Mouse (Mus musculus) liver, embryonic 15.5 days (tissue): ENCODE measurements around the gene Mettl3. TPM values are rescaled to one million over a fixed set of nuclear protein-coding genes. Genes with fewer than 3 reads are reported as not detected.
A peak's percentile ranks its signal among the peaks of the same experiment; 100 is the strongest.
"Not testable (repeated sequence)": the region's sequence is repeated elsewhere in the genome, so short reads cannot be mapped to it uniquely, and the experiment has no call there.

Experiments used
- ATAC-seq: fragments of 200-750 bp; cut with Nextera tagmentation; 2 replicates; pipeline ENCODE4 v1.8.0; 2017; ENCODE audit warnings: moderate number of reproducible peaks, mild to moderate bottlenecking, moderate library complexity; ENCODE audit not compliant: insufficient read depth
- H3K27ac ChIP-seq: fragments of 300-500 bp; sonication (generic); replicated peaks from 2 replicates; pipeline ENCODE4 v1.5.1; 2015; ENCODE audit warnings: mild to moderate bottlenecking, inconsistent platforms
- H3K27me3 ChIP-seq: fragments of 300-500 bp; sonication (generic); 2 replicates; pipeline ENCODE4 v1.6.1; 2015; ENCODE audit warnings: mild to moderate bottlenecking, inconsistent platforms
- H3K36me3 ChIP-seq: fragments of 300-500 bp; sonication (generic); replicated peaks from 2 replicates; pipeline ENCODE4 v1.6.1; 2015; ENCODE audit warnings: moderate library complexity, mild to moderate bottlenecking, inconsistent platforms
- H3K4me1 ChIP-seq: fragments of 300-500 bp; sonication (generic); replicated peaks from 2 replicates; pipeline ENCODE4 v1.6.1; 2015; ENCODE audit warnings: inconsistent platforms
- H3K4me2 ChIP-seq: fragments of 300-500 bp; sonication (generic); 2 replicates; pipeline ENCODE4 v1.6.1; 2015; ENCODE audit warnings: moderate library complexity, mild to moderate bottlenecking, inconsistent platforms
- H3K4me3 ChIP-seq: fragments of 300-500 bp; sonication (generic); replicated peaks from 2 replicates; pipeline ENCODE4 v1.5.1; 2015; ENCODE audit warnings: mild to moderate bottlenecking, inconsistent platforms
- H3K9ac ChIP-seq: fragments of 300-500 bp; sonication (generic); 2 replicates; pipeline ENCODE4 v1.6.1; 2015; ENCODE audit warnings: moderate library complexity, mild to moderate bottlenecking, inconsistent platforms
- H3K9me3 ChIP-seq: fragments of 300-500 bp; sonication (generic); replicated peaks from 2 replicates; pipeline ENCODE4 v1.6.1; 2016; ENCODE audit warnings: inconsistent platforms
- WGBS: fragments of 180-500 bp; shearing (Covaris S2); methylation state at CpG from one replicate; pipeline ENCODE4 v1.1.7; 2015; ENCODE audit warnings: mixed read lengths; ENCODE audit not compliant: insufficient replicate concordance; 5-methylcytosine and 5-hydroxymethylcytosine counted together
- polyA plus RNA-seq: library from polyadenylated mRNA; unstranded; fragments of >200 nt; fragmentation: Nextera tagmentation; extraction: Ambion mirVana; gene quantifications from 2 replicates; pipeline ENCODE4 v1.2.1, GENCODE M21; 2015

The Mettl3 gene
- polyA plus RNA-seq, 1 experiment from 2014 or later = 15.9 TPM

DNA sequence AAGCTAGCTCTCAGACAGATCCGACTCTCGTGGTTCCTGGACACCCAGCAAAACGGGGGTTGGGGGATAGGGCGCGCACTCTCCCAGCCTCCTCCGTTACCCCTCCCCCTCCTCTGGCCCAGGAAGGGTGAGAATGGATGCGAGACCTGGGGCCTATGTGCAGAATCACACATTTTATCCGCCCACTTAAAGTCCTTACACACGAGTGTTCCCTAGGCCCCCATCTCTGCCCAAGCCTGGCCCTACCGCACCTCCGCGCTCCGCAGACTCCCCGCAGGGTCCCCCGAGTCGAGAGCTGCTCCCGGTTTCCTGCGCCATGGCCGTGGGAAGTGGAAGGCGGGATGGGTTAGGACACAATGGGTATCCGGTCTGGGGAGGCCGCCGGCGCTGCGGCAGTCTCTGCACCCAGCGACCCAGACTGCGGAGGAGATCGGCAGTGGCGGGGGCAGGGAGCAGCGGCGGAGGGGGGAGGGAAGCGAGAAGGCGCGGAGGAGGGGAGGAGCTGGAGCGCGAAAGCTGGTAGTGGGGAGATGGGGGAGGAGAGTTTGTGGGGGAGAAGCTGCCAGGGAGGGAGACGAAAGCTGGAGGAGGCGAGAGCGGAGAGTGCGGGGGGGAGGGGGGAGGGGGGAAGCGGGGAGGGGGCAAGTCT lies 11.0 kb upstream of the Mettl3 start:
- peaks cover 16% of the 10 kb centered on the region for H3K4me1 ChIP-seq
- peak overlapping the region; percentile 60 for H3K4me3 ChIP-seq
- no peak overlapping the region for H3K27ac ChIP-seq
- H3K4me2 ChIP-seq = peak overlapping the region; percentile 76
- no peaks in the 10 kb centered on the region for H3K36me3 ChIP-seq
- H3K27me3 ChIP-seq = peaks cover 56% of the 10 kb centered on the region
- WGBS = under 1% methylated on average over 39 of the region's 41 CpGs
- peak overlapping the region; percentile 42 for H3K9ac ChIP-seq
- no peaks in the 10 kb centered on the region for H3K9me3 ChIP-seq
- ATAC-seq = peak; percentile 71

DNA sequence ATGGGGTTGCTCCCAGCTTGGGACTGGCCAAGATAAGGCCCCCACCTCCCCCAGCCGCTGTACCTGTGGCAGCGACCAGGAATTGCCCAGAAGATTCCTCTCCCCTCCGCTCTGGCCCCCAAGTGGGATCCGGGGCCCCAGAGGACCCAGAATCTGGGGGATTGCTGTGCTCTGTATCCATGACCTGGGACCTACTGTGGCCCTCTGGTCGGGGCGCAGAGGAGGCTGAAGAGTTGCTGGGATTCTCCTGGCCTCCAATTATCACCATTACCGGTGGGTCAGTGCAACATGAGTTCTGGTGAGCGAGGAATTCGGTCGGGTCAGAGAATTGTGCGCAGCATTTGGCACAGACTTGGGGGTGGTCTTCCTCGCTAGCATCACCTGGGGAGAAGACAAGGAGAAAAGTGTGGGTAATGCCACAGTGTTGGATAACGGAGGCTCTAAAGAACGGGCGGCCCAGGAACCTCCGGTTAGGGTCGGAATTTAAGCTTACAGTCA lies 10.4 kb upstream of the Mettl3 start:
- Histone ChIP-seq H3K9me3 (no peaks in the 10 kb centered on the region), H3K4me2 (peak overlapping the region; percentile 76), H3K27ac (no peak overlapping the region), H3K4me1 (peaks cover 16% of the 10 kb centered on the region), H3K9ac (peak overlapping the region; percentile 42; the same call in 1 of the 2 replicates), H3K4me3 (peak overlapping the region; percentile 60), H3K36me3 (no peaks in the 10 kb centered on the region), H3K27me3 (peaks cover 56% of the 10 kb centered on the region)
- ATAC-seq = no peak
- 14% methylated on average over 17 of the region's 17 CpGs for WGBS

GRCm38 (mm10) chr14:52314808-52315150 lies 9.9 kb upstream of the Mettl3 start:
- peaks cover 16% of the 10 kb centered on the region for H3K4me1 ChIP-seq
- no peak for ATAC-seq
- H3K36me3 ChIP-seq = no peaks in the 10 kb centered on the region
- H3K27ac ChIP-seq = no peak overlapping the region
- peak overlapping the region; percentile 76; the same call in 1 of the 2 replicates for H3K4me2 ChIP-seq
- 55% methylated on average over 8 of the region's 8 CpGs for WGBS
- H3K4me3 ChIP-seq = no peak overlapping the region; the same call in 1 of the 2 replicates
- H3K9me3 ChIP-seq = no peaks in the 10 kb centered on the region
- H3K27me3 ChIP-seq = peaks cover 56% of the 10 kb centered on the region
- H3K9ac ChIP-seq = no peak overlapping the region

GRCm38 (mm10) chr14:52313931-52314807 lies 9.2 kb upstream of the Mettl3 start:
- no peaks in the 10 kb centered on the region for H3K36me3 ChIP-seq
- no peaks in the 10 kb centered on the region for H3K9me3 ChIP-seq
- peaks cover 16% of the 10 kb centered on the region for H3K4me1 ChIP-seq
- H3K4me3 ChIP-seq = no peak overlapping the region
- ATAC-seq = no peak
- H3K27me3 ChIP-seq = peaks cover 56% of the 10 kb centered on the region
- H3K27ac ChIP-seq = no peak overlapping the region
- 0 out of 2 replicates have a peak overlapping the region, but pooled peaks have one; percentile 3 for H3K4me2 ChIP-seq
- WGBS = 65% methylated on average over 26 of the region's 26 CpGs
- H3K9ac ChIP-seq = no peak overlapping the region

DNA sequence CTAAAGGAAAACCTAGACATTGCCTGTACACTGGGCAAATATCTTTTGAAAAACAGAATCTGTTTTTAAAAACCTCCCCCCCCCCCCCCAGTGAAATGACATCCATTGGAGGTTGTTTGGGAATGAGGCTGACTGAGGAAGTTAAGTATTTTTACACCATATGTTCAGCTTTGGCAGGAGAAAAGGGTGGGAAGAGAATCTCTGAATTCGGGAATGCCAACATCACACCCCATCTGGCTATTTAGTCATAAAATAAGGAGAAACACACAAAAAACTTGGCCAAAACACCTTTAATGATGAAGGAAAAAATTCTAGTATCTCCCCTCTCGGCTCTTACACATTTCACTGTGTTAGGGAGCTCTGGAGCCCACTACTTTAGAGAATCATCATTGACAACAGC lies 6.0 kb upstream of the Mettl3 start:
- no peak overlapping the region for H3K4me3 ChIP-seq
- H3K36me3 ChIP-seq = no peaks in the 10 kb centered on the region
- no peak overlapping the region for H3K27ac ChIP-seq
- H3K9me3 ChIP-seq = no peaks in the 10 kb centered on the region
- 58% methylated on average over 2 of the region's 2 CpGs for WGBS
- peaks cover 35% of the 10 kb centered on the region for H3K27me3 ChIP-seq
- ATAC-seq = no peak
- H3K9ac ChIP-seq = no peak overlapping the region
- H3K4me1 ChIP-seq = peaks cover 32% of the 10 kb centered on the region
- no peak overlapping the region for H3K4me2 ChIP-seq

DNA sequence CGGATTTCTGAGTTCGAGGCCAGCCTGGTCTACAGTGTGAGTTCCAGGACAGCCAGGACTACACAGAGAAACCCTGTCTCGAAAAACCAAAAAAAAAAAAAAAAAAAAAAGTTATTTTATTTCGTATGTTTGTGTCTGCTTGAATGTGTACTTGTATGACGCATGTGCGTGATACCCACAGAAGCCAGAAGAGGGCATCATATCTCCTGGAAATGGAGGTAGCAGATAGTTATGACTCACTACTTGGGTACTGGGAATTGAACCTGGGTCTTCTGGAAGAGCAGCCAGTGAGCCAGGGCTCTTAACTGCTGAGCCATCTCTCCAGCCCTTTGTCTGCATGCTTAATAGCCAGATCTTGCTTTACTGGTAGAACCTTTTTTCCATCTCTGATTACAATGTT lies 5.4 kb upstream of the Mettl3 start:
- not testable (repeated sequence) for ATAC-seq, H3K27ac ChIP-seq, H3K4me2 ChIP-seq, H3K4me3 ChIP-seq, H3K36me3 ChIP-seq, H3K9ac ChIP-seq, H3K9me3 ChIP-seq
- Histone ChIP-seq H3K27me3 (peaks cover 29% of the 10 kb centered on the region), H3K4me1 (peaks cover 32% of the 10 kb centered on the region)
- WGBS = 81% methylated on average over 6 of the region's 6 CpGs

GRCm38 (mm10) chr14:52306100-52306499 lies 1.2 kb upstream of the Mettl3 start:
- peaks cover 42% of the 10 kb centered on the region for H3K4me1 ChIP-seq
- no peaks in the 10 kb centered on the region for H3K27me3 ChIP-seq
- peak overlapping the region; percentile 81 for H3K4me2 ChIP-seq
- 56% methylated on average over 2 of the region's 2 CpGs for WGBS
- H3K9me3 ChIP-seq = no peaks in the 10 kb centered on the region
- H3K4me3 ChIP-seq = no peak overlapping the region; the same call in 1 of the 2 replicates
- no peaks in the 10 kb centered on the region for H3K36me3 ChIP-seq
- ATAC-seq = peak; percentile 43
- peak overlapping the region; percentile 79 for H3K27ac ChIP-seq
- H3K9ac ChIP-seq = no peak overlapping the region

GRCm38 (mm10) chr14:52303517-52303916 lies 1.4 kb downstream of the Mettl3 start:
- not testable (repeated sequence) for H3K9ac ChIP-seq, H3K27ac ChIP-seq, H3K4me2 ChIP-seq, ATAC-seq, H3K27me3 ChIP-seq, H3K9me3 ChIP-seq
- H3K36me3 ChIP-seq = peaks cover 18% of the 10 kb centered on the region
- peaks cover 37% of the 10 kb centered on the region for H3K4me1 ChIP-seq
- 77% methylated on average over 3 of the region's 3 CpGs for WGBS
- H3K4me3 ChIP-seq = 0 out of 2 replicates have a peak overlapping the region, but pooled peaks have one; percentile 84

DNA sequence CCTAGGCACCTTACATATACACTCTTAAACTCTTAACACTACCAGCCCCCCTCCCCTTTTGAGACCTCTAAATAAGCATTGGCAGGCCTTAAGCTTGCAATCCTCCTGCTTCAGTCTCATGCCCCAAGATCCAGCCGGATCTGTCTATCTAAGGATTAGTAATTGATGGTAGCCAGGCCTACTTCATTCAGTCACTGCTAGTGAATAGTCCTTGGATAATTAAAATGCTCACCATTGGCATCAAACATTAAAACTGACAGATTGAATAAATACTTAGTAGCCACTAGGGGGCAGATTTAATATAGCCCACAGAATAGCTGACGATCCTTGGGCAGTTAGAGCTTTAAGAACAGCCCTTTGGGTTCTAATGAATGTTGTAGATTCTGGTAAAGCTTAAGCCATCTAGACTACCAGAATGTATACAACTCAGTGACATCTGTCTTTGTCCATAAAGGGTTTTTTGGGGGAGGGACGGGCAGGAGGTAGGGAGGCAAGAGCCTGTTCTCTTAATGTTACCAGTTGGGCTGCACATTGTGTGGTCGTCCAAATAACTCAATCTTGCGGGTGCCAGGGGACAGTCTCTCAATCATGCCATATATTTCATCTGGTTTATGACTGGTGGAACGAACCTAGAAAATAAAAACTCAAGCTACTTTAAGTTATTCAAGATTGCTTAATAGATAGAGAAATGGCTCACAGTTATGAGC lies 9.2 kb downstream of the Mettl3 start:
- H3K36me3 ChIP-seq = peaks cover 89% of the 10 kb centered on the region
- ATAC-seq = no peak

DNA sequence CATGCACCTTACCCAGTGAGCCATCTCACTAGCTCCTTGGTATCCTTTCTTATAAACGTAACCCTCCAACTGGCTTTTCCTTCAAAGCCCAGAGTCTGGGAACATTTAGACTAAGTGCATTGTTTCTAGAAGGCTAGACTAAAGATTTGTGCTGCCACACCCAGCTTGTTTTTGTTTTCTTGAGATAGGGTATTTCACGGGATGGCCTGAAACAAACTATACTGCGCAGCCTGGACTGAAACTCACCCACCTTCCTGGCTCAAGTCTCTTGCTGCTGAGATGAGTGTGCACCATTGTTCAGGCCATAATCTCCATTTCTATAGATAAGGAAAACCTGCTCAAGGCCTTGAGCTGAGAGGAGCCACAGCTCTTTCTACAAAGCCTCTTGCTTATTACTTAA lies 20.7 kb downstream of the Mettl3 start:
- H3K9me3 ChIP-seq = no peaks in the 10 kb centered on the region
- no peak overlapping the region for H3K9ac ChIP-seq
- WGBS = 71% methylated on average over 3 of the region's 3 CpGs
- H3K4me2 ChIP-seq = no peak overlapping the region
- ATAC-seq = no peak
- no peak overlapping the region for H3K27ac ChIP-seq
- H3K4me1 ChIP-seq = peaks cover 13% of the 10 kb centered on the region
- H3K27me3 ChIP-seq = no peaks in the 10 kb centered on the region
- no peak overlapping the region for H3K4me3 ChIP-seq
- H3K36me3 ChIP-seq = peaks cover 31% of the 10 kb centered on the region

More for the DNA sequence above, 9.2 kb downstream of the Mettl3 start:
- Histone ChIP-seq H3K4me2 (no peak overlapping the region), H3K27ac (no peak overlapping the region), H3K4me3 (no peak overlapping the region), H3K4me1 (no peaks in the 10 kb centered on the region), H3K9me3 (no peaks in the 10 kb centered on the region), H3K9ac (no peak overlapping the region), H3K27me3 (no peaks in the 10 kb centered on the region)
- WGBS = 64% methylated on average over 6 of the region's 6 CpGs

- Histone ChIP-seq H3K4me1 (peaks cover 14% of the 10 kb centered on the region), H3K4me2 (no peak overlapping the region), H3K27ac (no peak overlapping the region), H3K9me3 (no peaks in the 10 kb centered on the region), H3K27me3 (no peaks in the 10 kb centered on the region), H3K4me3 (no peak overlapping the region), H3K9ac (no peak overlapping the region), H3K36me3 (peaks cover 27% of the 10 kb centered on the region)
- ATAC-seq = no peak
- 87% methylated on average over 5 of the region's 5 CpGs for WGBS
These were observed 21.3 kb downstream of the Mettl3 start for GRCm38 (mm10) chr14:52283629-52284028.
